Mouse (Mus musculus) cortical plate, adult 2 months (tissue): Measurements from ENCODE around the gene C1d. TPM values are rescaled to one million over a fixed set of nuclear protein-coding genes. Genes with fewer than 3 reads are reported as not detected.

ENCODE experiments used
- H3K27ac ChIP-seq: fragments of 200-500 bp; 2 replicates; pipeline ENCODE4 v1.5.1; 2012; ENCODE audit warnings: low read length, control low read depth, inconsistent platforms; ENCODE audit not compliant: insufficient read depth
- H3K4me1 ChIP-seq: fragments of 200-500 bp; 2 replicates; pipeline ENCODE4 v1.6.1; 2011; ENCODE audit warnings: low read length; ENCODE audit not compliant: control insufficient read depth, insufficient read depth
- H3K4me3 ChIP-seq: fragments of 200-500 bp; 2 replicates; pipeline ENCODE4 v1.5.1; 2011; ENCODE audit warnings: mild to moderate bottlenecking, low read length, control low read depth; ENCODE audit not compliant: insufficient read depth
- CTCF ChIP-seq: fragments of 200-500 bp; IDR thresholded peaks from 2 replicates; pipeline ENCODE4 v1.5.1; 2011; ENCODE audit warnings: mild to moderate bottlenecking, control low read depth, low read length; ENCODE audit not compliant: insufficient read depth; ENCODE audit errors: extremely low read depth
- POLR2A ChIP-seq: fragments of 200-500 bp; IDR thresholded peaks from 2 replicates; pipeline ENCODE4 v1.6.1; 2011; ENCODE audit warnings: mild to moderate bottlenecking, low read length, control low read depth; ENCODE audit not compliant: insufficient read depth; ENCODE audit errors: extremely low read depth
- polyA plus RNA-seq: library from polyadenylated mRNA; depleted of rRNA; stranded (reverse); fragments of >200 nt; gene quantifications from 2 replicates; pipeline ENCODE4 v1.2.3, GENCODE M21; 2012; rRNA removed

C1d gene
- polyA plus RNA-seq, 1 experiment: 26.7 TPM

- Histone ChIP-seq H3K4me3 (peak overlapping the region; percentile 95), H3K4me1 (no peaks in the 10 kb centered on the region; the same call in 1 of the 2 replicates), H3K27ac (no peak overlapping the region)
- no peak for TF ChIP-seq CTCF
- TF ChIP-seq POLR2A: no peak
These were observed 490 bp upstream of the C1d start for GRCm38 (mm10) chr11:17256813-17257365.

DNA sequence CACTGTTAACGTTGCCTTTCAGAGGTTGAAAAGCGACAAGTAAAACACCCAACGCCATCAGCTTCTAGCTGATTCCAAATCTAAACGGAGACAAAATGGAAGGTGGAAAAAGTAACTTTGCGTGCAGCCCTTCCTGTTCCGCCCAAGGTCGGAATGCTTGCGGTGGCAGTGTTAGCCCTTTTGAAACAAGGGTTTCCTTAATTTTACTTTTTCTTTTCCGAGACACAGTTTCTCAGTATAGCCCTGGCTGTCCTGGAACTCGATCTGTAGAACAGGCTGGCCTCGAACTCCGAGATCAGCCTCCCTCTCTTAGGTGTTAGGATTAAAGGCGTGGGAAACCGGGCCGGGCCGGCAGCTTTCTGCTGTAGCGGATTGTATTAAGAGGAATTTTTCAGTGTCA, 482 bp downstream of the C1d start:
- no peaks in the 10 kb centered on the region; the same call in 1 of the 2 replicates for H3K4me1 ChIP-seq
- TF ChIP-seq POLR2A: no peak
- TF ChIP-seq CTCF: no peak
- H3K27ac ChIP-seq: peak overlapping the region; percentile 62
- H3K4me3 ChIP-seq: peak overlapping the region; percentile 95

DNA sequence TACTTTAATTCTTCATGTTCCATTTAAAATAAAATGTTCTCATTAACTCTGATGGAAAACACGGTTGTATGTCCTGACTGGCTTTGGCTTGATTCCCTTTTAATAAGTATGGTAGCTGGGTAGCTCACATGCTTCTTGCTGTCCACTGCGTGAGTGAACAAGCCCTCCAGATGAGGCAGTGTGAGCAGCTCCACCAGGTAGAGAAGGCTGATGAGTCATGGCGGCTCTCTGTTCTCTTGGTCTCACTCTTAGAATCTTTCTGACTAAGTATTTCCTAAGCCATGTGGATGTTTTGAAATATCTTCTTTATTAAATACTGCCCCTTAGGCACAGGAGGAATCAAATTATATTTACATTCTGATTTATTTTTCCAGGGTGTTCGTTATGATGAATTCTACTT, 9.8 kb downstream of the C1d start:
- no peak overlapping the region for H3K4me3 ChIP-seq

DNA sequence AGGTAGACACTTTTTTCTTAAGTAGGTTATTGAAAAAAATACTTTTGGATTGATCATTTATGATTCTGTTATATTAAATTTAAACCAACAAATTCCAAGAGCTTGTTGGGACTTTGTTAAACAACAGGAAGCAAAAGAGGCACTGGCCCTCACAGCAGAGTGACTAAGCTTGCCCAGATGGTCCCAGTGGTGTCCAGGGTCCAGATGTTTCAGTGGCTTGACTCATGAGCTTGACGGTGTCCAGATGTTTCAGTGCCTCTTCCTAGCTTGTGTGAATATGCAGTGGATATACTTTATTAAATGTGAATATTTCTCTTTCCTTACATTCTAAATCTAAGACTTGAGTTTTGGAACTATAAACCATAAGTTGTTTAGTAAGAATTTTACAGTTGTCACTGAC, 11.4 kb downstream of the C1d start:
- Histone ChIP-seq H3K4me3 (no peak overlapping the region), H3K4me1 (no peaks in the 10 kb centered on the region), H3K27ac (no peak overlapping the region)
- TF ChIP-seq POLR2A: no peak

More for the DNA sequence above, 9.8 kb downstream of the C1d start:
- TF ChIP-seq CTCF: no peak
- TF ChIP-seq POLR2A: no peak
- Histone ChIP-seq H3K27ac (no peak overlapping the region), H3K4me1 (no peaks in the 10 kb centered on the region)

- Histone ChIP-seq H3K27ac (no peak overlapping the region), H3K4me3 (no peak overlapping the region), H3K4me1 (no peaks in the 10 kb centered on the region)
- peak; percentile 96 for TF ChIP-seq CTCF
- TF ChIP-seq POLR2A: no peak
These were observed 22.6 kb downstream of the C1d start for GRCm38 (mm10) chr11:17279959-17280358.

- Histone ChIP-seq H3K27ac (no peak overlapping the region), H3K4me3 (no peak overlapping the region), H3K4me1 (no peaks in the 10 kb centered on the region)
- TF ChIP-seq POLR2A (no peak), CTCF (0 out of 2 replicates have a peak, but pooled peaks have one; percentile 11)
These were observed 26.7 kb downstream of the C1d start for GRCm38 (mm10) chr11:17284055-17284454.

- TF ChIP-seq CTCF: no peak
- no peak for TF ChIP-seq POLR2A
- H3K4me1 ChIP-seq: no peaks in the 10 kb centered on the region
- no peak overlapping the region for H3K27ac ChIP-seq
- H3K4me3 ChIP-seq: no peak overlapping the region
These were observed 31.5 kb downstream of the C1d start for GRCm38 (mm10) chr11:17288884-17289283.

- H3K27ac ChIP-seq: no peak overlapping the region
- TF ChIP-seq POLR2A: no peak
- TF ChIP-seq CTCF: no peak
These were observed 48.9 kb downstream of the C1d start for GRCm38 (mm10) chr11:17306007-17306891.

GRCm38 (mm10) chr11:17307457-17307856, 50.1 kb downstream of the C1d start:
- Histone ChIP-seq H3K4me1 (peaks cover 2% of the 10 kb centered on the region), H3K27ac (no peak overlapping the region), H3K4me3 (no peak overlapping the region)
- TF ChIP-seq POLR2A (no peak), CTCF (no peak)

More at GRCm38 (mm10) chr11:17306007-17306891, 48.9 kb downstream of the C1d start:
- H3K4me3 ChIP-seq: no peak overlapping the region
- H3K4me1 ChIP-seq: peaks cover 2% of the 10 kb centered on the region

Other genes starting within 250 kb of the C1d start
- gene Cnrip1, start 206.0 kb upstream of the C1d start, polyA plus RNA-seq: 114 and 115 TPM in 2 replicates
- gene Plek, start 205.2 kb upstream of the C1d start, polyA plus RNA-seq: 6.2 and 7.2 TPM in 2 replicates
- 506 and 535 TPM in 2 replicates for gene Ppp3r1, start 98.3 kb upstream of the C1d start, polyA plus RNA-seq
- gene Wdr92, start 75.5 kb upstream of the C1d start, polyA plus RNA-seq: 6.7 and 7.7 TPM in 2 replicates
- gene Pno1, start 46.0 kb upstream of the C1d start, polyA plus RNA-seq: 13.5 and 13.7 TPM in 2 replicates